Mouse (Mus musculus) v-Abl transformed pro-B cells (cell line): ENCODE results near the gene Phc2.

Experiments used
- in situ Hi-C, 2 experiments: fragments of 400-800 bp; cut with MboI; formaldehyde crosslinking; loops; one replicate each; pipeline ENCODE4 v1.15.1; 2025; ENCODE audit not compliant: unreplicated experiment in 2 of 2

Phc2 gene

DNA sequence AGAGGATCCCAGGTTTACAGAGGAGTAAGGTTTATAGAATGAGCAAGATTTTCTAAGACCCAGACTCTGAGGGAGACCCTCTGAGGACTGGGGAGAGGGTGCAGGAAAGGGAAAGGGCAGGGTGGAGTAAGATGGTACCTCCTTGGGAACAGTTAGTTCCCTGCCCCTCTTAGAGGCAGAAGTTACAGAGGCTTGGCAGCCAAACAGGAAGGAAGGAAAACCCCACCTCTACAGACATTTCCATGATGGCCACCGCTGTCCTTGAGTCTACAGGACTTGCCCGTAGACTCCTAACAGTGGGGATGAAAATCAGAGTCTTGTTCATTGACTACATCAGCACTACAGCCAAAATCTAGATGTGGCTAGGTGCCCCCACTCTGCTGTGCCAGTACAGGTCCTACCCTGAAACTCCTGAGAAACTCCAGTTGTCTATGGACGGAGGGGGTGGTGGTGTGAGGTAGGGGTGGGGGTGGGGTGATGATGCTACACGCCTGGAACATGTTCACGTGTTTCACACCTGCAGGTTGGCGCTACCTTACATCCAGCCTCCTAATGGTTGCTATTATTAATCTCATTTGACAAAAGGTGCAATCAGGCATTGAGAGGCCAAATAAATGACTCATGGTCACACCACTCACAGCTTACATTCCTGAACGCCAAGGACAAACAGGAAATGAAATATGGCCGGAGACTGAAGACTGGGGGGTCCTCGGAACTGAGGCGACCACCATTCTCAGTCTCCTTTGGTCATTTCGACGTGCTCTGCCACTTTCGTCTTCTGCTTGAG is 115.3 kb downstream of the Phc2 start:
- in situ Hi-C loops = no loop called here

DNA sequence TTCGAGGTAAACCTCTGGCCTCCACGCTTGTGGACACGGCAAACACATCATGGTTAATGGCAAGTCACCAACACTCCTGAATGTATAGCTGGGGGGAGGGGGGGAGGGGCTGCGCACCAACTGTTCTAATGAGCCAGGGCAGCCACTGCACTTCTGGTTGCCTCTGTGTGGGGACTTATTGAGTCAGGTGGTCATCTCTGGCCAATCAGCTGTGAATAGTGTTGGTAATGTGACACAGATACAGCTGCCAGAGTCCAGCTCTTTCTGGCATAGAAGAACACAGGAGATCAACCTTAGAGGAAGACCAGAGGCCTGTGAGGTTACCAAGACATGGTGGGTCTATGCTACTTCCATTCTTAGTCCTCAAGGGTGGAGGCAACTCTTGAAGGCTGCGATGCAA is 116.2 kb downstream of the Phc2 start:
- in situ Hi-C loops = no loop called here

DNA sequence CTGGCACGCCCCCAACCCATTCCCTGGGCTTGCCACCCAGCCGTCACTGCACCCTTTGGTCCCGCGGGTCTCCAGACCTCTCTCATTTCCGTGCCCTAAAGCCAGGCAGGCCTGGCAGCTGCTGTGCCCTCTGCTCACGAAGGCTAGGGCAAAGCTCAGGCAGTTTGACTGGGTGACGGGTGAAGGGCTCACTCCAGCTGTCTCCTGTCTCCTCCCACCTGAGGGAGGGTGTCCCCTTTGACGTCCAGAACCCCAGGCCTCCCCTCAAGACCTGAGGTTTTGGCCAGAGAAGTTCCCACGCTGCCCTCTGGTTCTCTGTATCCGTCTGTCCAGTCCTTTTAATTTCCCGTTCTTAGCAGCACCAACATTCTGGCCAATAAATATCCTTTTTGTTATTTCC is 119.3 kb downstream of the Phc2 start:
- in situ Hi-C loops = no loop called here

DNA sequence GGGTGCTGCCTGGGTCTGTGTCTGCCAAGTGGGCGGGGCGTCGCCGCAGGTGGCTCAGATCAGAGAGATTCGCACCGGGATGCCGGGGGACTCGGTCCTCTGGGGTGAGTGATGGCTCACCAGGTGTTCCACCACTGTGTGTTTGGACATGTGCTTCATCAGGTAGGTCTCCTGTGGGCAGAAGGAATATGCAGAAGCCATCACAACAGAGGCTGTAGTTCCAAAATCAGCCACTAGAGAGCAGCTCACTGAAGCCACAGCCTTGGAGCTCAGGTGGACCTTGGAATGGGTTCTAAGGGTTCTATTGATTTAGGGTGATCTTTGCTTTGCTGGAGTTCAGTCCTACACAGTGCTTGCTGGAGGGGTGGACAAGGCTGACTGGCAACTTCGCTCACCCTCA is 120.0 kb downstream of the Phc2 start:
- in situ Hi-C loops = no loop called here

DNA sequence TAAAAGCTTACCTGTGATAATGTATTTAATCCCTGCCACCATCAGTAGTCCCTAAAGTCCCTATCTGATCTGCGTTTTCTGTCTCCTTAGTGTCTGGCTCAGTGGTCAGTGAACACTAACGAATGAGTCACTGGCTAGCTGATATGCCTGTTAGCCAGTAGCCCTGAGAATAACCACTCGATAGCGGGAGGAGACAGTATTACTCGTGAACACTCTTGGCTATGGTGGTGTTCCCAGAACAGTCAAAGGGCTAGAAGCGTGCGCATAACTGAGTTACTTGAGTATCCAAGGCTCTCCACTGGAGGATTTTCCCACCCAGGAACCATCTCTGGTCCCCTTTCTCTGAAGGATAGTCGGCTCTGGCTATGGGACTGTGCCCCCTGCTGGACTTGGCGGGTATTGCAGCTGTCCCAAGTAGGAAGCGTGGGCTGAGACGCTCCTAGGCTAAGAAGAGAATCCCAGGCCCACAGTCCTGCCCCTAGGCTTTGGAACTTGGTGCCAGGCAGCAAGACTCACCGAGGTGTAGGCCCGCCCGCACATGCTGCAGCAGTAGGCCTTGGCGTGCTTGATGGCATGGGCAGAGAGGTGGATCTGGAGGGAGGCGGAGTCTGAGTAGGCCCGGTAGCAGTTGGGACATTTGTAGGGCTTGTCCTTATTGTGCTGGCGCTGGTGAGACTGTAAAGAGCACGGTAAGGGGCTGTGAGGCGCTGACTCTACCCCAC is 122.2 kb downstream of the Phc2 start:
- in situ Hi-C loops = loop anchor here (5.0 kb wide), 2 partner anchors 64 to 164 kb away; partner anchors contain the start of gene Zscan20 (in 2 of the 2)

DNA sequence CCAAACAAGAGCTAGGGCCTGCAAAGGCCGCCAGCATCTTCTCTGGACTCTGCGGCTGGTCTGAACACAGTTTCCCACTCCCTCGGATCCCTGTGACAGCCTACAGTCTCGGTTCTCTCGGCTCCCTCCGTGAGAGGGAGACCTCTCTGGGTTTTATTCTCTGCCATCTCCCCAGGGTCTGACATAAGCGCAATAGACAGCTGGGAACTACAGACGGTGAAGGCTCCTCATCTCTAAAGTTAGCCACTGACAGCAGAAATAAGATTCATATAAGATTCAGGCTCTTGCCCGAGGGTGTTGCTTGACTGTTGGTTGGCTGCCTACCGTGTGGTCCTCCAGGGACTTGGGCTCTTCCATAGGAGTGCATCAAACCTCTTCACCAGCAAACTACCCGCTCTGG is 123.1 kb downstream of the Phc2 start:
- in situ Hi-C loops = loop anchor here (5.0 kb wide), 2 partner anchors 65 to 165 kb away; partner anchors contain the start of gene Zscan20 (in 2 of the 2)

DNA sequence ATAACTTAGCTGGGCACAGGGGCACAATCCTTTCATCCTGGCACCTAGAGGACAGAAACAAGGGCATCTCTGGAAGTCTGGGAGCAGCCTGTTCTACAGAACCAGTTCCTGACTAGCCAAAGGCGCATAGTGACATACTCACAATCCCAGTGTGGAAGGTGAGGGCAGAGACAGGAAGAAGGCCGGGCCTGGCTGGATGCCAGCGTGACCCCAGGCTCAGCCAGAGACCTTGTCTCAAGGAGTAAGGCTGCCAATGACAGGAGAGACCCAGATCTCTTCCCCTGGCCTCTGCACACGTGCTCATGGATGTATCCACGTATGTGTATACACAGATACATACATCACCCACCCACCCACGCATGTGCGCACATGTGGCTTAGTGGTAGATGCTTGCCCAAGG is 127.5 kb downstream of the Phc2 start:
- in situ Hi-C loops = no loop called here

DNA sequence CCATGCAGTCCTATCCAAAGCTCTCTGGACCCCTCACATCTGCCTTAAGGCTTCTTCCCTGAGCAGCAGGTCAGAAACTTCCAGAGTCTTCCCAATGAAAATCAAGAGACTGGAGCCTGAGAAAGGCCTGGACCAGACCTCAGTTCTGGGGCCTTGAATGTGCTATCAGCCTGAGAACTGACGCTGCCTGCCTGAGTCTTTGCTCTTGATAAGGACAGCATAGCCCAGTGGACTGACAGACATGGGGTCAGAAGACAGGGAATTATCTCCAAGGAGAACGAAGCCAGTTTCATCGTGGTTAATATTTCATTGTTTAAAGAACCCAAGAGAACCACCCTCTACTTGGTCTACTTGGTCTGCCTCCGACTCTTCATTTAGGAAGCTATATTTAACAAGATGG is 128.1 kb downstream of the Phc2 start:
- in situ Hi-C loops = no loop called here

DNA sequence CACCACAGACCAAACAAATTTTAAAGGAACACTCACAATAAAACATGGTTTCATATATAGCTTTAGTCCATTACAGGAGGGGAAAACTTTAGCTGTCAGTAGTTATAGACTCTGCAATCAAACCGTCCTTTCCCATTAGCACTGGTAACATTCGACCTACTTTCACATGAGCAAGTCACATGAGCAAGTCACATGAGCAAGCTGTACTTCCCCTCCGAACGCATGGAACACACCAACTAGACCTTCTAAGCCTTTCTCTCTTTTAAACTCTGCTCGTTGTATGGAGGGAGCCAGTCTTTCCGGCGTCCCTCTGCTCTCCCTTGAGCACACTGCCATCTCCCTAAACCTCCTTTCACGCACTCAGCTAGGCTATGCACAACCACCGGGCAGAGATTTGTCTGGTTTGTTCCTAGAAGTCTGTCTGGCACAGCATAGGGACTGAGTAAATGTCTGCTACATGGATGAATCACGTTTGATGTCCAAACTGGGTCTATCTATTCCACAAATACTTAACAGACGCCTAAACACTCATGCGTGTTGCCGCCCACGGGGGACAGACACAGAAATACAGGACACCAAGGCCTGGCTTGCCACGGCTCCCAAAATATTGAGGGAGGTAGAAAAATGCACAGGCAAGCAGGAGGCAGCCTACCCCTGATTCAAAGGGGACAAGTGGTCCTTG is 130.6 kb downstream of the Phc2 start:
- in situ Hi-C loops = no loop called here

DNA sequence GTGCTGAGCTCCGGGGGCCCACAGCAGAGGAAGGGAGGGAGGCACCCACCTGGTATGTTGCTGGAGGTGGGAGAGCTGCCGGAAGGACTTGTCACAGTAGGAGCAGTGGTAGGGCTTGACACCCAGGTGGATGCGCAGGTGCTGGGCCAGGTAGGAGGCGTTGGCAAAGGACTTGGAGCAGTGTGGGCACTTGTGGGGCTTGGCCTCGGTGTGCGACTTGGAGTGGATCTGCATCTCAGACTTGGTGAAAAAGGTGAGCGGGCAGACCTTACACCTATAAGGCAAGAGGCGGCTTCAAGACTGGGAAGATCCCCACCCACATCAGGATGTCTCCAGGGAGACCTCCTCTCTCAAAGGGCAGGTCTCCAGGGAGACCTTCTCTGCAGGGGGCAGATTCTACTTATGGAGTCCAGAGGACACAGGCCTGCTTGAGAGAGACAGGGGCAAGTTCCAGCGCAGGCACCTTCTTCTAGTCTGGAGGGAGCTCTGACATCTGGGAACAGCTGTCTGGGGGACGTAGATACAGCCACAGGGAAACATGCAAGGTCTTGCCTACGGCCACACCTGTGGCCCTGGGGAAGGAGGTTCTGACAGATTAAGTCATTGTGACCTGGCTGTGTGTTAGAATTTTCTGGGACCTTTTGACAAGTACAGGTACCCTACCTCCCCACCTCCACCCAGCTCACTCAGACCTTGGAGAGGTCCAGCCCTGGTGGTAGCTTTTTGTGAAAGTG is 131.6 kb downstream of the Phc2 start:
- in situ Hi-C loops = no loop called here

DNA sequence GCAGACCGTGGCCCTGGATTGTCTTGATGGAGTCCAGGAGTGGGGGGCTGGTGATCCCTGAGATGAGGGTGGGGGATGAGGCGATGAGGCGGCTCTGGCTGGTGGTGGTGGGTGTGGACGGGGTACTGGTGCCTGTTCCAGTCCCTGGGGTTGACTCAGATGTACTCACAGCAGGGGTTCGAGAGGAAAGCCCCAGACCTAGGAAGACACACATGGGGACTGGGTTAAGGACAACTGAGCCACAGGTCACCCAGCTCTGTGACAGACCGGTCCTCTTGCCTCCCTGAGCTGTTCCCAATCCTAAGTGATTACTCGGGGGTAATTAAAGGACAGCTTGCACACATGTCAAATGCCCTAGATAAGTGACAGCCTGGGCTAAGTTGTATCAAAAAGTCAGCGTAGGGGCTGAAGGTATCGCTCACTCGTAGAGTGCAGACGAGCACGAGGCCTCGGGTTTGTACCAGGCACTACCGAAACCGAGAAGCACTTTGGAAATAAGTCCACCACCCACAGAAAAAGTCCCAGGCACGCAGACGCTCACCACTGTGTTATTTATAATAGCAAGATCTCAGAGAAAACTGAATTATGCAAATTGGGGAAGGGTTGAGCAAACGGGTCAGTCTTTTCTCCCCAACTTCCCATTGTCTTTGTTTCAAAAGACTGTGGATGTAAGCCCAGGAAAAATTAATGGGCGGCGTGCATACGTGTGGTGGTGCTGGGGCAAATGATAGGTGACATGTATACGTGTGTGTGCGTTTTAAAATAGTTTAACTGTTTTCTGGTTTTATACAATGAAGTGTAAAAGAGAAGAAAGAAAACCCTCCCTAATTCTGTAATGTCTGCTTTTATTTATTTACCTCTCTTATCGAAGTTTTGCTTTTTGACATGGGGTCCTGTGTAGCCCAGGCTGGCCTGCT is 132.8 kb downstream of the Phc2 start:
- in situ Hi-C loops = no loop called here

DNA sequence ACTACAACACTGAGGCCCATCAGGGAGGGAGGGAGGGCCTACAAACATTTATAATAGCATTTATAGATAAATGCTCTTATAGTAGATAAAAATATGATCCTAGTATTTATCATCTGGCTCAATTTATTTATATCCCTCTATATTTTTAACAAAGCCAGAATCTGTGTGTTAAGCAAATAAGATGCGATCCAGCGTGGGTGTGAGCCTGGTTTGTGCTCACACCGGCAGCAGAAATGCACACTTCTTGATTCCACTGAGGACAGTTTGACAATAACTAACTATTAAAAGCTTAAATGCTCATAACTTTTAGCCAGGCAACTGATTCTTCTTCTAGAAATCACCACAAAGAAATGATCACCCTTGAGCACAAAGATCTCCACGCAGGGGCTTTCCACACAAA is 133.6 kb downstream of the Phc2 start:
- in situ Hi-C loops = no loop called here

DNA sequence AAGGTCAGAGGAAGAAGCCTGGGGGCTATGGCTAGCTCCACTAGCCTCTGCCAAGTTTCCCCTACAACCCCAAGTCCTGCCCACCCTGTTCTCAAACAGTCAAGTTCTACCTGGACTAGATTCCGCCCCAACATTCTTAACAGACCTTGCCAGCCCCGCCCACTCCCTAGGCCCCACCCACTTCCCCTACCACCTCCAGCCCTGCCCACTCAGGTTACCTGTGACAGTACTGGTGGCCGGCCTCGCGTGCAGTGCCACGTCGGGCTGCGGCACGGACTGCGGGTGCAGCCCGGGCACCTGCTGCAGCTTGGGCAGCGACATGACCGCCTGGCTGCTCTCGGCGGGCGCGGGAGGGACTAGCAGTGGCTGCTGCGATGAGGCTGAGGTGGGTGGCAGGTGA is 135.1 kb downstream of the Phc2 start:
- in situ Hi-C loops = no loop called here

DNA sequence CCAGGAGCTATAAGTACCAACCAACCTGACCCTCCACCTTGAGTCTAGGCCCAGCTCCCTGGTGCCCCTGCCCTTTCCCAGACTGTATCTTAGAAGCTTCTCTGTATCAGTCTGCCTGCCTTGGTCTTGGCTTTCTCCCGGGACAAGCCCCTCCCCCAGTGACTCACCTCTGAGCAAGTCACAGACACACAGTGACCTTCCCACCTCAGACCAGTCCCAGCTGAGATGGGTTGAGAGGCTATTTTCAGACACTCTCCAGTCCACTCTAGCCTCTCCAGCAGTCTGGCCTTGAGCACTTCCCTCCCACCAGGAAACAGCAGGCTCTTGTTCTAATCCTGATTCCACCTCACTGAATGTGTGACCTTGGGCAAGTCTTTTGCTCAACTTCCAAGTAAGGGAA is 139.2 kb downstream of the Phc2 start:
- in situ Hi-C loops = no loop called here

DNA sequence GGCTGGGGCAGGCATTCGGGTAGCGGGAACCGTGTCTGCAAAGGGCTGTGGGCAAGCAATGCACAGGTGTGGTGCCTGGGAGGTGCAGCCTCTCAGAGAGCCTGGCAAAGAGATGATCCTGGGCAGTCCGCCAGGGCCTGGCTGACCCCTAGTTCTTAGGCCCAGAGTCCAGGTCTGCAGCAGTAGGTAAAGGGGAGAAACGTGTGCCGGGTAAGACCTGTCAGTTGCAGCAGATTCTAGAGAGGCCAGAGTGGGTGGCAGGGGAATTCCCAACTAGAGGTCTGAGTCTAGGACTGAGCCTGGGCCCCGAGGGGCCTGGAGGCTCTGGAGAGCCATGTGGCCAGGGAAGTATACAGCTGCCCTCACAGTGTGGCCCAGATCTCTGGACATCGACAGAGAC is 139.7 kb downstream of the Phc2 start:
- in situ Hi-C loops = no loop called here

DNA sequence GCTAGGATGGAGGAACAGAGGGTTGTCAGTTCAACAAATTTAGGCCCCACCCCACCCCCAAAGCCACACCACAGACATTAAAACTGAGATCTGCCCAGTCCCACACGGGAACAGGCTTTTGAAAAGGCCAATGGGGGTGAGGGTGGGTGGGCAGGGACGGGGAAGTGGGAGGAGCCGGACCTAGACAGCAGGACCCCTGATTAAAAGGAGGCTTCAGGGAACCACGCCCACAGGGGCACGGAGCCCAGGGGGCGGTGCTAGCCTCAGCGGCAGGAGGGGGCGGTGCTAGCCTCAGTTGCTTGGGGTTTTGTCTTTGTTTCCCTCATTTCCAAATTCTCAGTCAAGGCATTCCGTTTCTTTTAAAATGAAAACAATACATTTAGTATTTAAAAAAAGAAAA is 141.1 kb downstream of the Phc2 start:
- in situ Hi-C loops = no loop called here

DNA sequence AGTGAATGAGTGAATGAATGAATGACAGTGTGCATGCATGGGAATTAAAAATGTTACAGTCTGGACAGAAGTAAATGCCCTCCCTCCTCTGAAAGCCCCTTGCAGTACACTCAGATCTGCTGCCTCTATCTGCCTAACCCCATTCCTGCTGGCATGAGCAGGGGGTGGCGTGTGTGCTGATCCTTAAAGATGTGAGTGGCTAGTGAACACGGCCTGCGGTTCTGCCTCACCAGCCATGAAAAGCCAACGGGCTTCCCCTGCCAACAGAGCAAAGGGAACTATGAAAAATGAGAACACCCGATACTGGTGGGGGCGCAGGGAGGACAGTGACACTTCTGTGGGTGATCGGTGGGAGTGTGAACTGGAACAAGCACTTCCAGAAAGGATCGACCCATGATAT is 142.3 kb downstream of the Phc2 start:
- in situ Hi-C loops = no loop called here

DNA sequence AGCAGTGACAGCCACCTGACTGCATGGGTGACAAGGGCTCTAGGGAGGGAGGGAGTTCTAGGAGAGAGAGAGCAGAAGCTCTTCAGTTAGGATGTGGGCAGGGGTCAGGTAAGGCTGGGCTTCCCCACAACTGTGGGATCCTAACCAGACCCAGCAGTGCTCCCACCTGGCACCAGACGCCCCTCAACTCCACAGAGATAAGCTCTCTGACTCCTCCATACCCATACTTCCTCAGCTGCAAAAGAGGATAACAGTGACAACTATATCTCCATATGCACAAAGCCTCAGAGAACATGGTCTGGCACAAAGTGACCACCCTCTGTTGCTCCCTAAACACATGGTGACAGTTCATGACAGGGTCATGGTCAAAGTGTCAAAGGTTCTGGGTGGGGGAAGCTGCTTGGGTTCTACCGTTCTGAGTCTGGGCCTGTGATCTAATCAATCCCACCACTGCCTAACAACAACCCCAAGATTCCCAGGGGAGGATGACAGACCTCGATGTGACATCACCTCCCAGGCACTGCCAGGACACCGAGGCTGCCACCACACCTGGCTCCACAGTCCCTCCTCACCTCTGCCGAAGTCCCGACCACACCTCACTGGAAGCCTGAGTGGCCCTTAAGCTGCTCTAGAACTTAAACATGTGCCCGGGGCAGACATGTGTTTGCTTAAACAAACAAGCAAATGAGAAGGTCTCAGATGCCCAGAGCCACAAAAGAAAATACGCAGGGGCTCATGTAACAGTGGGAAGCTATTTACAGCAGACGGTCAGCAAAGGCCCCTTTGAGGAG is 147.4 kb downstream of the Phc2 start:
- in situ Hi-C loops = no loop called here
